Mouse (Mus musculus) C2C12 (cell line): ENCODE data around the gene Cdh11.

Experiments
- CEBPB ChIP-seq: IDR thresholded peaks from one replicate; pipeline ENCODE4 v1.6.1; 2011; ENCODE audit warnings: low read depth, mild to moderate bottlenecking, control low read depth, moderate library complexity
- CTCF ChIP-seq: IDR thresholded peaks from one replicate; pipeline ENCODE4 v1.5.1; 2011; ENCODE audit not compliant: control insufficient read depth, insufficient read depth, insufficient read length
- FOSL1 ChIP-seq: IDR thresholded peaks from one replicate; pipeline ENCODE4 v1.8.0; 2011; ENCODE audit warnings: mild to moderate bottlenecking, low read length; ENCODE audit not compliant: poor library complexity, insufficient read depth, severe bottlenecking
- MAX ChIP-seq: IDR thresholded peaks from one replicate; pipeline ENCODE4 v1.6.1; 2011; ENCODE audit warnings: mild to moderate bottlenecking, control low read depth

DNA sequence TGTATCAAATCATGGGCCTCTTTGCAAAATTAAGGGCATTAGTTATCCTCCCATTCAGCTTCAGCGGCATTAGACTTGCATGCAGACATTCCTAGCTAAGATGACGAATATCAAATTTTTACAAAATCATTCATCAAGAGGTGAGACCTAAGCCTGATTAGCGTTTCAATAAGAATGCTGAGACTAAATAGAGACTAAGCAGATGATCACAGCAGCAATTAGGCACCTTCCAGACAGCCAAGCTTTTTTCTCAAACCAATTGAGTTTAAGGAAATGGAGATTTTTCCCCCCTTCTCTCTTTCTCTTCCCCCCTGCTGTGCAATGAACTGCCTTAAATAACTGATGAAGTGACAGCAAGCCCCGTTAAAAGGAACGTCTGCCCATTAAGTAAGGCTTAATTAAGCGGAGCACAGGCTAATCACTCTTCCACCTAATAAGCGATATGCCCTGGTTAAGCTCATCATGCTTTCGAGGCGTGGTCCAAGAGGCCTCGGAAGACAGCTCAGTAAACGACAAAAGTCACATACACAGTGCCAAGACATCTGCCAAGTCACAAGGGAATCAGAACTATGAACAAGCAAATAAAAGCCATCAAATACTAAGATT lies 87.1 kb downstream of the Cdh11 start:
- no peak for TF ChIP-seq CTCF
- no peak for TF ChIP-seq FOSL1
- no peak for TF ChIP-seq CEBPB
- no peak for TF ChIP-seq MAX
